11 mouse cellular contexts compared by ENCODE assay signal in genomic region chr6:41775721-41776120, GRCm38 (mm10). TPM values are rescaled to one million over a fixed set of nuclear protein-coding genes. Genes with fewer than 3 reads are reported as not detected.
DNase-seq lines count a peak whose midpoint lies in the region.
"Had no signal": no experiment of that assay in that cellular context is flagged by ENCODE, and none has a peak within 500 bp of the region (broad histone marks: within the 10 kb centered on the region; RNA-seq: fewer than 3 reads in every experiment).

No protein-coding gene starts in this region.

- DNase-seq in brain, adult 2 months (ENCODE audit: low read depth, low spot score) = peak; percentile 92
- peak; percentile 80 for DNase-seq in brain, embryonic 18.5 days (ENCODE audit: low read depth, low spot score)
- DNase-seq in layer of hippocampus, adult 8-10 months (ENCODE audit: low spot score in 2 of 2) = peak; percentile 42 to 49
- DNase-seq in left cerebral cortex, postnatal 36 days (ENCODE audit: low spot score in 2 of 2) = peak; percentile 68 to 80
- no peak for DNase-seq in testis, postnatal 14 days (ENCODE audit: low spot score)
- DNase-seq in adrenal gland, postnatal 4 days (ENCODE audit: low spot score in 2 of 2) = no peak
- no peak for DNase-seq in spleen, adult 18-20 months
- no peak for DNase-seq in c-Kit-positive CD71-positive TER-119-positive erythroid progenitor cells, embryonic 14.5 days (ENCODE audit: low spot score)
- DNase-seq: cerebellum, adult 11 months had no signal

- intact Hi-C loops in left cerebral cortex, postnatal 36 days (cut with DNase I) = no loop called here

RNA-seq across cellular contexts. Expression of gene Olfr459, which starts 0.7 kb away (rescaled TPM):
- not detected for total RNA-seq in layer of hippocampus, adult 8-10 months (2022)
- total RNA-seq in left cerebral cortex, postnatal 36 days (2021) = not detected
- not detected for total RNA-seq in adrenal gland, postnatal 4 days (2021)
- total RNA-seq: adrenal gland, adult 18-20 months; CH12.LX had no signal

Comparison
In these comparisons a context has a peak if more than half of its experiments do, and no peak if none do; other contexts are left out.
1. DNase-seq: peak in brain, adult 2 months (single experiment), brain, embryonic 18.5 days (single experiment), layer of hippocampus, adult 8-10 months (2 of 2) and left cerebral cortex, postnatal 36 days (2 of 2); none in testis, postnatal 14 days (single experiment), adrenal gland, postnatal 4 days (0 of 2), spleen, adult 18-20 months (0 of 2) and c-Kit-positive CD71-positive TER-119-positive erythroid progenitor cells, embryonic 14.5 days (single experiment).